Mouse (Mus musculus): ENCODE measurements around the gene Sparc. TPM values are rescaled to one million over a fixed set of nuclear protein-coding genes. Genes with fewer than 3 reads are reported as not detected.

Gene Sparc
- 150 and 155 TPM in 2 replicates for polyA plus RNA-seq (2015; fragmentation: Nextera tagmentation; extraction: Ambion mirVana)

DNA sequence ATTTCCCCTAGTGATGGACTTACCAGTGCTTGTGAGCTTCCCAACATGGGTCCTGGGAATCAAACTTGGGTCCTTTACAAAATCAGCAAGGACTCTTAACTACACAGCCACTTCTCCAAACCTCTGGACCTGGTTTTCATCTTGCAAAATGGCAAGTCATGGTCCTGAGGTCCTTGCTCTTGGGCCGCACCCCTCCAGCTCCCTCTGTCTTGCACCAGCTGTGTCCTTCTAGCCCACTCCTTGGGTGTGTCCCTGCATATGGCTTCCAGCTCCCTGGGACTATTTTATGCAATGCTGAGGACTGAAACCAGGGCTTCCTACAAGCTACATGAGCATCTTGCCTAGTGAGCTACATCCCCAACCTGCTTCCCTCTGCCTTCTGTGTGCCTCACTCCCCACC lies at the start of gene Sparc:
TSS of gene Sparc (minus strand) at position 206 of the 400 bp plus-strand sequence.
- DNase-seq, result no peak
- peaks cover 24% of the 10 kb centered on the region for H3K4me1 ChIP-seq (replicated peaks)
- H3K9me3 ChIP-seq (replicated peaks), result no peaks in the 10 kb centered on the region
- H3K36me3 ChIP-seq, result no peaks in the 10 kb centered on the region
- no peak for ATAC-seq (ENCODE audit: low read depth)
- H3K27ac ChIP-seq, result no peak within 1 kb of the TSS; the same call in 1 of the 2 replicates
- H3K4me2 ChIP-seq, result no peak within 1 kb of the TSS
- H3K4me3 ChIP-seq (replicated peaks), result no peak within 1 kb of the TSS
- WGBS (ENCODE audit: insufficient replicate concordance), result 82% methylated on average over 1 of the region's 1 CpGs
- H3K27me3 ChIP-seq, result peaks cover 11% of the 10 kb centered on the region; the same call in 1 of the 2 replicates
- no peak within 1 kb of the TSS for H3K9ac ChIP-seq

- WGBS (ENCODE audit: insufficient replicate concordance), result 54% methylated on average over 7 of the region's 7 CpGs
- Histone ChIP-seq H3K4me2 (peak overlapping the region; percentile 80), H3K9me3 (replicated peaks) (no peaks in the 10 kb centered on the region), H3K9ac (peak overlapping the region; percentile 96), H3K4me3 (replicated peaks) (peak overlapping the region; percentile 96), H3K27ac (no peak overlapping the region), H3K27me3 (no peaks in the 10 kb centered on the region), H3K4me1 (replicated peaks) (peaks cover 71% of the 10 kb centered on the region), H3K36me3 (peaks cover 35% of the 10 kb centered on the region)
- no peak for ATAC-seq (ENCODE audit: low read depth)
- no peak for DNase-seq
Measured at GRCm38 (mm10) chr11:55471467-55471866, 48.5 kb upstream of the Sparc start.

GRCm38 (mm10) chr11:55470761-55471160 lies 47.8 kb upstream of the Sparc start:
- DNase-seq, result no peak
- Histone ChIP-seq H3K27me3 (no peaks in the 10 kb centered on the region), H3K4me1 (replicated peaks) (peaks cover 65% of the 10 kb centered on the region), H3K4me3 (replicated peaks) (peak overlapping the region; percentile 96), H3K9me3 (replicated peaks) (no peaks in the 10 kb centered on the region), H3K27ac (peak overlapping the region; percentile 86), H3K36me3 (peaks cover 32% of the 10 kb centered on the region), H3K9ac (peak overlapping the region; percentile 96), H3K4me2 (peak overlapping the region; percentile 80)
- WGBS (ENCODE audit: insufficient replicate concordance), result 13% methylated on average over 8 of the region's 8 CpGs
- no peak for ATAC-seq (ENCODE audit: low read depth)

- H3K4me1 ChIP-seq (replicated peaks), result peaks cover 61% of the 10 kb centered on the region
- H3K4me2 ChIP-seq, result peak overlapping the region; percentile 80
- DNase-seq (peak; percentile 9), ATAC-seq (ENCODE audit: low read depth) (no peak)
- H3K36me3 ChIP-seq, result peaks cover 28% of the 10 kb centered on the region
- under 1% methylated on average over 46 of the region's 46 CpGs for WGBS (ENCODE audit: insufficient replicate concordance)
- peak overlapping the region; percentile 96 for H3K9ac ChIP-seq
- H3K27ac ChIP-seq, result peak overlapping the region; percentile 86
- no peaks in the 10 kb centered on the region for H3K27me3 ChIP-seq
- H3K9me3 ChIP-seq (replicated peaks), result no peaks in the 10 kb centered on the region
- H3K4me3 ChIP-seq (replicated peaks), result peak overlapping the region; percentile 96
Measured at GRCm38 (mm10) chr11:55469923-55470691, 47.1 kb upstream of the Sparc start.

GRCm38 (mm10) chr11:55469048-55469843 lies 46.3 kb upstream of the Sparc start, which contains the start of gene G3bp1:
G3bp1 (plus strand) TSS chr11:55469685.
- Histone ChIP-seq H3K36me3 (peaks cover 20% of the 10 kb centered on the region), H3K9me3 (replicated peaks) (no peaks in the 10 kb centered on the region), H3K4me2 (peak within 1 kb of the TSS; percentile 80), H3K27ac (peak within 1 kb of the TSS; percentile 93), H3K4me1 (replicated peaks) (peaks cover 57% of the 10 kb centered on the region), H3K9ac (peak within 1 kb of the TSS; percentile 96), H3K4me3 (replicated peaks) (peak within 1 kb of the TSS; percentile 96), H3K27me3 (no peaks in the 10 kb centered on the region)
- peak; percentile 93 for ATAC-seq (ENCODE audit: low read depth)
- under 1% methylated on average over 56 of the region's 57 CpGs for WGBS (ENCODE audit: insufficient replicate concordance)
- DNase-seq, result peak; percentile 99

- WGBS (ENCODE audit: insufficient replicate concordance), result under 1% methylated on average over 17 of the region's 17 CpGs
- Histone ChIP-seq H3K27ac (peak overlapping the region; percentile 93), H3K4me3 (replicated peaks) (peak overlapping the region; percentile 96), H3K9me3 (replicated peaks) (no peaks in the 10 kb centered on the region), H3K9ac (peak overlapping the region; percentile 84), H3K4me2 (peak overlapping the region; percentile 80), H3K4me1 (replicated peaks) (peaks cover 50% of the 10 kb centered on the region), H3K36me3 (peaks cover 14% of the 10 kb centered on the region), H3K27me3 (no peaks in the 10 kb centered on the region)
- ATAC-seq (ENCODE audit: low read depth), result peak; percentile 20; the same call in 1 of the 2 replicates
- no peak for DNase-seq
Measured at GRCm38 (mm10) chr11:55468611-55469047, 45.6 kb upstream of the Sparc start.

GRCm38 (mm10) chr11:55468012-55468411 lies 45.0 kb upstream of the Sparc start:
- Histone ChIP-seq H3K27ac (peak overlapping the region; percentile 93), H3K9ac (peak overlapping the region; percentile 84), H3K36me3 (peaks cover 8% of the 10 kb centered on the region), H3K4me1 (replicated peaks) (peaks cover 44% of the 10 kb centered on the region), H3K9me3 (replicated peaks) (no peaks in the 10 kb centered on the region), H3K27me3 (no peaks in the 10 kb centered on the region), H3K4me2 (peak overlapping the region; percentile 80), H3K4me3 (replicated peaks) (peak overlapping the region; percentile 96)
- no peak for ATAC-seq (ENCODE audit: low read depth)
- WGBS (ENCODE audit: insufficient replicate concordance), result 64% methylated on average over 10 of the region's 10 CpGs
- no peak for DNase-seq

DNA sequence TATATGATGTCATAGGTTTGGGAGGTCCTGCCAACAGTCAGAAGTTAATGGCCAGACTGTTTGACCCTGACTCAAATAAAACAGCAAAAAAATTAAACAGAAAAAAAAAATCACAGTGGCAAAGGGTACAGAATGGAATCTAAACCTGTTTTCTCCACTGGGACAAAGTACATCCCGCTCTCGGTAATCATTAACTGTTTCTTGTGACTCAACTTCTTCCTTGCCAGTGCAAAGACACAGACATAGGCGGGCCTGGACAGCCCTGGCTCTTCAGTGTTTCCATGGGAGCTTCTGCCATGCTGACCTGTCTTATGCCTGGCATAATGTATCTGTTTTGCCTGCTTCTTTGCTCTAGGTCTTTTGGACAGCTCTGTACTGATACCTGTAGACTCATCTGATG lies 42.2 kb upstream of the Sparc start:
- H3K4me2 ChIP-seq, result no peak overlapping the region

GRCm38 (mm10) chr11:55464707-55465106 lies 41.7 kb upstream of the Sparc start:
- 73% methylated on average over 10 of the region's 10 CpGs for WGBS (ENCODE audit: insufficient replicate concordance)
- DNase-seq, result no peak
- no peak for ATAC-seq (ENCODE audit: low read depth)
- Histone ChIP-seq H3K27me3 (no peaks in the 10 kb centered on the region), H3K4me1 (replicated peaks) (peaks cover 37% of the 10 kb centered on the region), H3K4me2 (no peak overlapping the region), H3K36me3 (no peaks in the 10 kb centered on the region), H3K9ac (no peak overlapping the region), H3K4me3 (replicated peaks) (no peak overlapping the region), H3K27ac (peak overlapping the region; percentile 9; the same call in 1 of the 2 replicates), H3K9me3 (replicated peaks) (no peaks in the 10 kb centered on the region)

More for the DNA sequence above, 42.2 kb upstream of the Sparc start:
- H3K9ac ChIP-seq, result no peak overlapping the region
- no peaks in the 10 kb centered on the region for H3K36me3 ChIP-seq
- DNase-seq, result no peak
- WGBS (ENCODE audit: insufficient replicate concordance), result 85% methylated on average over 3 of the region's 3 CpGs
- no peak overlapping the region for H3K4me3 ChIP-seq (replicated peaks)
- no peaks in the 10 kb centered on the region for H3K27me3 ChIP-seq
- no peaks in the 10 kb centered on the region for H3K9me3 ChIP-seq (replicated peaks)
- no peak for ATAC-seq (ENCODE audit: low read depth)
- no peak overlapping the region for H3K27ac ChIP-seq
- peaks cover 32% of the 10 kb centered on the region for H3K4me1 ChIP-seq (replicated peaks)

DNA sequence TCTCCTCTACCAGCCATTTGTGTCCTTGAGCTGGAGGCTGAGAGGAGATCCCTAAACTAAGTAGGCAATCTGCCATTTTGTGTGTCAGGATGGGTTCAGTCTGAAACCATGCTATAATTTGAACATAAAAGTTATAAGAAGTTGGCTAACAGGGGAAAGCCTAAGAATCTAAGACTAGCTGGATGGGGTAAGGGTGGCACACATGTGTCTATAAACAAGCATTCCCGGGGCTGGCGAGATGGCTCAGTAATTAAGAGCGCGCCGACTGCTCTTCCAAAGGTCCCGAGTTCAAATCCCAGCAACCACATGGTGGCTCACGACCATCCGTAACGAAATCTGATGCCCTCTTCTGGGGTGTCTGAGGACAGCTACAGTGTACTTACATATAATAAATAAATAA lies 39.2 kb upstream of the Sparc start:
- peaks cover 6% of the 10 kb centered on the region; the same call in 1 of the 2 replicates for H3K36me3 ChIP-seq
- H3K9ac ChIP-seq, result no peak overlapping the region
- no peak for ATAC-seq (ENCODE audit: low read depth)
- H3K27ac ChIP-seq, result peak overlapping the region; percentile 80
- DNase-seq, result no peak
- peaks cover 40% of the 10 kb centered on the region for H3K4me1 ChIP-seq (replicated peaks)
- no peaks in the 10 kb centered on the region for H3K27me3 ChIP-seq
- H3K4me3 ChIP-seq (replicated peaks), result no peak overlapping the region
- no peaks in the 10 kb centered on the region for H3K9me3 ChIP-seq (replicated peaks)
- 0 out of 2 replicates have a peak overlapping the region, but pooled peaks have one; percentile 97 for H3K4me2 ChIP-seq
- 88% methylated on average over 9 of the region's 9 CpGs for WGBS (ENCODE audit: insufficient replicate concordance)
